Mouse (Mus musculus) embryo, embryonic 9.5 days (tissue): ENCODE data around the gene Pla2g5.

Experiments
- DNase-seq: peaks from one replicate; pipeline ENCODE4 v3.0.0-alpha.2; 2017; ENCODE audit errors: extremely low spot score

Pla2g5 gene

GRCm38 (mm10) chr4:138796513-138797216 lies 66.6 kb downstream of the Pla2g5 start:
- DNase-seq, result peak; percentile 19

GRCm38 (mm10) chr4:138794344-138794743 lies 68.9 kb downstream of the Pla2g5 start:
- DNase-seq, result no peak

- peak; percentile 25 for DNase-seq
These were observed 70.0 kb downstream of the Pla2g5 start for GRCm38 (mm10) chr4:138793276-138793675.

GRCm38 (mm10) chr4:138792599-138792998 lies 70.7 kb downstream of the Pla2g5 start:
- DNase-seq, result no peak

- DNase-seq, result no peak
These were observed 71.8 kb downstream of the Pla2g5 start for GRCm38 (mm10) chr4:138791452-138791851.

GRCm38 (mm10) chr4:138788381-138788780 lies 74.9 kb downstream of the Pla2g5 start:
- no peak for DNase-seq

- DNase-seq, result no peak
These were observed 77.1 kb downstream of the Pla2g5 start for GRCm38 (mm10) chr4:138786141-138786540.

GRCm38 (mm10) chr4:138785721-138786120 lies 77.6 kb downstream of the Pla2g5 start:
- no peak for DNase-seq

GRCm38 (mm10) chr4:138782098-138782497 lies 81.2 kb downstream of the Pla2g5 start:
- DNase-seq, result no peak

- DNase-seq, result no peak
These were observed 83.0 kb downstream of the Pla2g5 start for GRCm38 (mm10) chr4:138780300-138780699.

GRCm38 (mm10) chr4:138777417-138778407 lies 85.6 kb downstream of the Pla2g5 start:
- DNase-seq, result no peak

GRCm38 (mm10) chr4:138775435-138775834 lies 87.8 kb downstream of the Pla2g5 start, which contains the start of gene Pla2g2d:
TSS of gene Pla2g2d (plus strand) at chr4:138775735.
- DNase-seq, result no peak

- no peak for DNase-seq
These were observed 90.9 kb downstream of the Pla2g5 start for GRCm38 (mm10) chr4:138772386-138772785.

- DNase-seq, result no peak
These were observed 91.3 kb downstream of the Pla2g5 start for GRCm38 (mm10) chr4:138771970-138772369.

- DNase-seq, result no peak
These were observed 101.0 kb downstream of the Pla2g5 start for GRCm38 (mm10) chr4:138762266-138762665.

GRCm38 (mm10) chr4:138757416-138757815 lies 105.9 kb downstream of the Pla2g5 start, which contains the start of gene Pla2g2f:
TSS of gene Pla2g2f (minus strand) at chr4:138757626.
- DNase-seq, result no peak

GRCm38 (mm10) chr4:138755983-138756382 lies 107.3 kb downstream of the Pla2g5 start:
- no peak for DNase-seq

GRCm38 (mm10) chr4:138755439-138755838 lies 107.8 kb downstream of the Pla2g5 start:
- no peak for DNase-seq

- no peak for DNase-seq
These were observed 108.8 kb downstream of the Pla2g5 start for GRCm38 (mm10) chr4:138754432-138754831.

GRCm38 (mm10) chr4:138753608-138754007 lies 109.7 kb downstream of the Pla2g5 start:
- no peak for DNase-seq

- no peak for DNase-seq
These were observed 110.7 kb downstream of the Pla2g5 start for GRCm38 (mm10) chr4:138752603-138753002.
